Mouse (Mus musculus) heart, postnatal 0 days (tissue): ENCODE measurements at regions not wholly inside any gene's neighbourhood (a gene's known extent, or its start where the extent isn't known, plus 50 kb on each side); places are given as distances from the start of the nearest gene placed in this dataset.

ENCODE experiments used
- CTCF ChIP-seq: IDR thresholded peaks from 2 replicates; pipeline ENCODE4 v1.5.1; 2016; ENCODE audit warnings: antibody characterized with exemption, control low read depth, low read depth
- EP300 ChIP-seq: IDR thresholded peaks from 2 replicates; pipeline ENCODE4 v1.6.1; 2016; ENCODE audit warnings: antibody characterized with exemption, low read depth

DNA sequence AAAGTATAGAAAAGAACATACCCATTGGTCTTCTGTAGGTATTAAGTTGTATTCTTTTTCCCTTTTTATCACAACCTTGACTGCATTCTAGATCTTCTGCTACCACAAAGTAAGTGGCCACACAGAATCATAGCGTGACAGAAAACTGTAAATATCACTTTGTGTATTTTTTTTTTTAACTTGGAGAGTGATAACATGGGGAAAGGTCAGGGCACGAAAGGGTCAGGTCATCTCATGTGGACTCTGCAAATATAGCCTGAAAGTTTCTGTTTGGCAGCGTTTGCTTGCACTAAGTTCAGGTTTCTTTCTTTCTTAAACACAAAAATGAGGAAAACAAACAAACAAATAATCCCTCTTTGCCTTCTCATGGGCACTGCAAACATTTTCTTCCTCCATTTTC is 1101.1 kb downstream of the Gsdmc2 start:
- TF ChIP-seq EP300 (no peak), CTCF (no peak)
